Mouse (Mus musculus) cerebellum, adult 2 months (tissue): Measurements from ENCODE around the gene Aff4.

Experiments
- CTCF ChIP-seq: fragments of 200-500 bp; IDR thresholded peaks from 2 replicates; pipeline ENCODE4 v1.5.1; 2011; ENCODE audit warnings: low read depth, mild to moderate bottlenecking, control low read depth, low read length, moderate library complexity, borderline replicate concordance; ENCODE audit not compliant: insufficient read depth
- POLR2A ChIP-seq: fragments of 200-500 bp; IDR thresholded peaks from 2 replicates; pipeline ENCODE4 v1.6.1; 2011; ENCODE audit warnings: low read length, control low read depth, borderline replicate concordance; ENCODE audit not compliant: insufficient read depth

- TF ChIP-seq POLR2A (no peak), CTCF (no peak)
These were observed 99.6 kb downstream of the Aff4 start for GRCm38 (mm10) chr11:53450070-53450705.
